In genomic region chr9:88367322-88367721, GRCm38 (mm10) we compare ENCODE assay signal across 27 mouse cellular contexts. TPM values are rescaled to one million over a fixed set of nuclear protein-coding genes. Genes with fewer than 3 reads are reported as not detected.
DNase-seq lines count a peak whose midpoint lies in the region; ATAC-seq and TF ChIP-seq lines count a peak whose summit lies in the region.
"Had no signal": no experiment of that assay in that cellular context is flagged by ENCODE, and none has a peak within 500 bp of the region (broad histone marks: within the 10 kb centered on the region; RNA-seq: fewer than 3 reads in every experiment).

No protein-coding gene starts in this region.

- no peak for TF ChIP-seq CTCF in liver, postnatal 0 days (IDR thresholded peaks at IDR 0.05; ENCODE audit: low read depth)

- H3K36me3 ChIP-seq in forebrain, embryonic 11.5 days (ENCODE audit: control insufficient read depth, insufficient read depth, low read length), result no peaks in the 10 kb centered on the region
- H3K36me3 ChIP-seq in forebrain, embryonic 16.5 days (ENCODE audit: control insufficient read depth, insufficient read depth), result no peaks in the 10 kb centered on the region
- no peaks in the 10 kb centered on the region for H3K36me3 ChIP-seq in liver, embryonic 12.5 days
- no peaks in the 10 kb centered on the region for H3K36me3 ChIP-seq in liver, embryonic 15.5 days (replicated peaks)
- peaks cover 12% of the 10 kb centered on the region; the same call in 1 of the 2 replicates for H3K36me3 ChIP-seq in liver, postnatal 0 days (replicated peaks; ENCODE audit: insufficient read depth, low read length)
- H3K36me3 ChIP-seq: forebrain, embryonic 10.5 days; forebrain, embryonic 15.5 days; G1E had no signal

- 88% methylated on average over 5 of the region's 5 CpGs for WGBS in forebrain, embryonic 11.5 days
- 90% methylated on average over 5 of the region's 5 CpGs for WGBS in forebrain, embryonic 16.5 days
- 80% methylated on average over 5 of the region's 5 CpGs for WGBS in liver, embryonic 12.5 days (ENCODE audit: insufficient replicate concordance)
- 72% methylated on average over 5 of the region's 5 CpGs for WGBS in liver, embryonic 15.5 days (ENCODE audit: insufficient replicate concordance)
- WGBS in liver, postnatal 0 days (ENCODE audit: insufficient replicate concordance), result 70% methylated on average over 5 of the region's 5 CpGs

- no peaks in the 10 kb centered on the region for H3K9me3 ChIP-seq in forebrain, embryonic 11.5 days (ENCODE audit: control insufficient read depth, low read length)
- no peaks in the 10 kb centered on the region for H3K9me3 ChIP-seq in forebrain, embryonic 16.5 days (ENCODE audit: control insufficient read depth, low read length)
- no peaks in the 10 kb centered on the region for H3K9me3 ChIP-seq in liver, embryonic 12.5 days (replicated peaks)
- no peaks in the 10 kb centered on the region for H3K9me3 ChIP-seq in liver, embryonic 15.5 days (replicated peaks)
- no peaks in the 10 kb centered on the region for H3K9me3 ChIP-seq in liver, postnatal 0 days (ENCODE audit: low read length)
- H3K9me3 ChIP-seq: embryonic facial prominence, embryonic 13.5 days; embryonic facial prominence, embryonic 15.5 days; forebrain, embryonic 10.5 days; forebrain, embryonic 13.5 days; forebrain, embryonic 15.5 days; G1E had no signal

- no peaks in the 10 kb centered on the region for H3K4me1 ChIP-seq in forebrain, embryonic 11.5 days (replicated peaks; ENCODE audit: control insufficient read depth, insufficient read depth, low read length)
- H3K4me1 ChIP-seq in forebrain, embryonic 16.5 days (replicated peaks; ENCODE audit: control insufficient read depth, insufficient read depth, low read length), result peaks cover 3% of the 10 kb centered on the region; the same call in 1 of the 2 replicates
- peaks cover 8% of the 10 kb centered on the region for H3K4me1 ChIP-seq in liver, embryonic 12.5 days
- no peaks in the 10 kb centered on the region for H3K4me1 ChIP-seq in liver, embryonic 15.5 days (replicated peaks)
- peaks cover 3% of the 10 kb centered on the region; the same call in 1 of the 2 replicates for H3K4me1 ChIP-seq in liver, postnatal 0 days (ENCODE audit: insufficient read depth)
- H3K4me1 ChIP-seq: embryonic facial prominence, embryonic 13.5 days; forebrain, embryonic 15.5 days had no signal

- no peak for TF ChIP-seq EP300 in liver, postnatal 0 days (IDR thresholded peaks at IDR 0.05; ENCODE audit: low read depth)

- no peak overlapping the region for H3K27ac ChIP-seq in forebrain, embryonic 11.5 days (ENCODE audit: low read depth, low read length)
- no peak overlapping the region for H3K27ac ChIP-seq in forebrain, embryonic 16.5 days (ENCODE audit: low read length)
- no peak overlapping the region for H3K27ac ChIP-seq in liver, embryonic 12.5 days
- no peak overlapping the region for H3K27ac ChIP-seq in liver, embryonic 15.5 days (replicated peaks)
- H3K27ac ChIP-seq in liver, postnatal 0 days (ENCODE audit: low read depth), result no peak overlapping the region
- H3K27ac ChIP-seq: embryonic facial prominence, embryonic 13.5 days; embryonic facial prominence, embryonic 15.5 days; forebrain, embryonic 10.5 days; forebrain, embryonic 13.5 days; forebrain, embryonic 15.5 days had no signal

- H3K27me3 ChIP-seq in forebrain, embryonic 11.5 days (ENCODE audit: control insufficient read depth, insufficient read depth, low read length), result no peaks in the 10 kb centered on the region
- H3K27me3 ChIP-seq in forebrain, embryonic 16.5 days (replicated peaks; ENCODE audit: control insufficient read depth, insufficient read depth, low read length), result no peaks in the 10 kb centered on the region
- no peaks in the 10 kb centered on the region for H3K27me3 ChIP-seq in liver, embryonic 12.5 days (replicated peaks)
- no peaks in the 10 kb centered on the region for H3K27me3 ChIP-seq in liver, embryonic 15.5 days
- no peaks in the 10 kb centered on the region for H3K27me3 ChIP-seq in liver, postnatal 0 days (ENCODE audit: insufficient read depth, low read length)
- H3K27me3 ChIP-seq: CH12.LX; embryonic facial prominence, embryonic 13.5 days; embryonic facial prominence, embryonic 15.5 days; forebrain, embryonic 13.5 days; forebrain, embryonic 15.5 days; Patski had no signal

- H3K9ac ChIP-seq in forebrain, embryonic 11.5 days (ENCODE audit: low read length), result no peak overlapping the region
- no peak overlapping the region for H3K9ac ChIP-seq in forebrain, embryonic 16.5 days (replicated peaks; ENCODE audit: low read depth, low read length)
- H3K9ac ChIP-seq in liver, embryonic 12.5 days, result no peak overlapping the region
- H3K9ac ChIP-seq in liver, embryonic 15.5 days, result no peak overlapping the region
- H3K9ac ChIP-seq in liver, postnatal 0 days (replicated peaks), result no peak overlapping the region
- H3K9ac ChIP-seq: embryonic facial prominence, embryonic 13.5 days; embryonic facial prominence, embryonic 15.5 days; forebrain, embryonic 13.5 days; forebrain, embryonic 15.5 days had no signal

- no peak overlapping the region for H3K4me3 ChIP-seq in forebrain, embryonic 11.5 days (ENCODE audit: low read depth, low read length)
- H3K4me3 ChIP-seq in forebrain, embryonic 16.5 days (replicated peaks; ENCODE audit: low read length), result no peak overlapping the region
- no peak overlapping the region for H3K4me3 ChIP-seq in liver, embryonic 12.5 days
- no peak overlapping the region for H3K4me3 ChIP-seq in liver, embryonic 15.5 days (replicated peaks)
- H3K4me3 ChIP-seq in liver, postnatal 0 days (ENCODE audit: low read depth, low read length), result no peak overlapping the region
- H3K4me3 ChIP-seq: embryonic facial prominence, embryonic 13.5 days; embryonic facial prominence, embryonic 15.5 days; erythroblast, embryonic 14.5 days; forebrain, embryonic 10.5 days; forebrain, embryonic 13.5 days; forebrain, embryonic 15.5 days had no signal

- ATAC-seq in forebrain, embryonic 11.5 days (replicated peaks; ENCODE audit: low FRiP score), result 0 out of 2 replicates have a peak, but pooled peaks have one; percentile 9
- no peak for ATAC-seq in forebrain, embryonic 16.5 days
- ATAC-seq in liver, embryonic 12.5 days, result peak; percentile 31; the same call in 1 of the 2 replicates
- ATAC-seq in liver, embryonic 15.5 days (ENCODE audit: insufficient read depth), result 0 out of 2 replicates have a peak, but pooled peaks have one; percentile 25
- peak; percentile 57 for ATAC-seq in liver, postnatal 0 days
- ATAC-seq: activated CD4-positive, CD25-positive, alpha-beta regulatory T cell, adult 4 months; CD4-positive, CD25-positive, alpha-beta regulatory T cell, adult 4 months; forebrain, embryonic 13.5 days; forebrain, embryonic 15.5 days; Patski had no signal

- no peak for DNase-seq in forebrain, embryonic 11.5 days (ENCODE audit: low spot score)
- DNase-seq in liver, result no peak
- DNase-seq in liver, postnatal 0 days, result no peak
- no peak for DNase-seq in urinary bladder, postnatal 25 days (ENCODE audit: low spot score)
- DNase-seq in embryo, embryonic 10 days (ENCODE audit: low spot score), result no peak
- DNase-seq: adrenal gland, adult 8-10 months; adrenal gland, postnatal 14 days; adrenal gland, postnatal 36 days; B cell, adult 2 months; cerebellum, adult 11-12 months; cerebellum, adult 2 months; cerebellum, adult 9-10 months; embryo, embryonic 11 days had no signal

- H3K4me2 ChIP-seq in forebrain, embryonic 11.5 days (ENCODE audit: low read depth, low read length, severe bottlenecking), result no peak overlapping the region
- no peak overlapping the region for H3K4me2 ChIP-seq in forebrain, embryonic 16.5 days (ENCODE audit: low read length)
- H3K4me2 ChIP-seq in liver, embryonic 12.5 days, result no peak overlapping the region
- H3K4me2 ChIP-seq in liver, embryonic 15.5 days, result no peak overlapping the region
- no peak overlapping the region for H3K4me2 ChIP-seq in liver, postnatal 0 days (ENCODE audit: low read depth, low read length)
- H3K4me2 ChIP-seq: embryonic facial prominence, embryonic 13.5 days; embryonic facial prominence, embryonic 15.5 days; forebrain, embryonic 13.5 days; forebrain, embryonic 15.5 days had no signal

RNA-seq across cellular contexts. Expression of gene Nt5e, which starts 40.3 kb away (rescaled TPM):
- polyA plus RNA-seq in forebrain, embryonic 11.5 days (2014; fragmentation: Nextera tagmentation; extraction: Ambion mirVana), result 0.88 and 1.2 TPM in 2 replicates
- 0.71 and 1.1 TPM in 2 replicates for polyA plus RNA-seq in forebrain, embryonic 16.5 days (2015; fragmentation: Nextera tagmentation; extraction: Ambion mirVana)
- polyA plus RNA-seq in liver, embryonic 12.5 days (2016; fragmentation: Nextera tagmentation; extraction: Ambion mirVana), result 6.3 and 6.7 TPM in 2 replicates
- 10.0 and 10.4 TPM in 2 replicates for polyA plus RNA-seq in liver, embryonic 15.5 days (2015; fragmentation: Nextera tagmentation; extraction: Ambion mirVana)
- 17.3 and 18.9 TPM in 2 replicates for polyA plus RNA-seq in liver, postnatal 0 days (2015; fragmentation: Nextera tagmentation; extraction: Ambion mirVana)
- polyA plus RNA-seq: erythroblast, embryonic 14.5 days; G1E had no signal
